Mouse (Mus musculus): ENCODE data around the gene Asb11. TPM values are rescaled to one million over a fixed set of nuclear protein-coding genes. Genes with fewer than 3 reads are reported as not detected.

The Asb11 gene
- total RNA-seq (2023) = 0.32 TPM

DNA sequence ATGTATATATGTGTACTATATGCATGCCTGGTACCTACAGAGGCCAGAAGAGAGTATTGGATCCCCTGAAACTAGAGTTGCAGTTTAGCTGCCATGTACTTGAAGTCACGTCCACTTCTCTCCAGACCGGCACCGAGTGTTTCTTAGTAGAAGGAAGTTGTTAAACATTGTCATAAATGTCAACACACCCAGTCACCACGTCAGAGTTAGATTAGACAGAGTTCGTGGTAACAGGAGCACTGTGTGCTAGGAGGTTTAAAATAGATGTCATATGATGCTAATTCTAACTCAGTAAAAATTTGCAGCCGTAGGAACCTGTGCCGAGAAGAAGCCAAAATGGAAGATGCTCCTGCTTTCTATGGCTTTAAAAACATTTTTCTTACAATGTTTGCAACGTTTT is at the start of gene Asb11:
TSS of gene Asb11 (plus strand) at position 286 of the 400 bp plus-strand sequence.

DNA sequence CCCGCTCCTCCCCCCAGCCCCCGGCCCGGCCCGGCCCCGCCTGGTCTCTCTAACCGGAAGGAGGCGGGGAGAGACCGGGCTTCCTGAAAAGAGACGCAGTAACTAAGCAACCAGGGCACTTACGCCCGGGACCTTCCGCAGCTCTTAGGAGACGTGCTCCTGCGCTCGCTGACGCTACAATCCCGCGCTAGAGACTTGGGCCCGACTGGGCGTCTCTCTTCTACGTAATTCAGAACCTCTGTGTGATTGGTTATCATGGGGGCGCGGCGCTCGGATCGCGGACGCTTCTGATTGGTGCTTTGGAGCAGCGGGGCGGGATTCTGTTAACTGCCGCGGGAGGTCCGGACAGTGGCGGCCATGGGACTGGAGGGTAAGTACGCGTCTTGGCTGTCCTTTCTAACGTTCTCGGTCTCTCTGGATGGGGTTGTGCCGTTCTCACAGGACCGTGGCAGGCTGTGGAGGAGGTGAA is 17.3 kb upstream of the Asb11 start, which contains the start of gene Piga:
TSS of gene Piga (plus strand) at position 317 of the 469 bp plus-strand sequence.

DNA sequence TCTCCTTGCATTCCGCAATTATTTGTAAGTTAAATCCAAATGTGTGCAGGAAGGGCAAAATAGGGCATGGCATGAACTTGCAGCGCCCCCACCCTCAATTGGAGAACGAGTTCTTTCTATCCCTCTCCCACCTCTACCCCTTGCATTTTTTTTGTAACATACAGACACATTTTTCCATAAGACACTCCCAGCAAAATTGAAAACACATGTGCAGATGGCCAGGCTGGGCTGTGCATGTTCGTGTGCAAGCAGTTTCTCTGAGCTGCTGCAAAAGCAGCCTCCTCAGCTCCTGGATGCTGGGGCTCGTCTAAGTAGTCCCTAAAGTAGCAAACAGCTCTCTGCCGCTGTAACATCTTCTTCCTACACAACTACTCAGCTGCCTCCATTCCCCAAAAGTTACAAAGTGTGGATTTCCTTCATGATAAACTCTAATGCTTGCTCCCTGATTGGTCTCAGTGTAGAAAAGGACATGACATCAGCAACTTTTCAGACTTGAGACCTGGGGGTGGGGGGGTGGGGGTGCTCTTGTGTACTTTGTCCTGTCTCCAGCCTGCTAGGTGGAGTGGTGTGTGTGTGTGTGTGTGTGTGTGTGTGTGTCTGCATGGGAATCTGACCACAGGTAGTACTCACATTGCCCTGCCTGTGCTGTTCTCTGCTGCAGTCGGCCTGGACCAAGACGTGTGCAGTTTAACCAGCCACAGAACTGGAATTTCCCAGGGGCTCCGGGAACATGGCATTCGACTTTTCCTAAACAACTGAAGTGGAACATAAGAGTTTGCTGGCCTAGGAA is 69.1 kb downstream of the Asb11 start, which contains the start of gene Asb9:
TSS of gene Asb9 (plus strand) at position 619 of the 790 bp plus-strand sequence.

Other genes starting within 250 kb of the Asb11 start
- not detected for gene Bmx, start 178.8 kb upstream of the Asb11 start, total RNA-seq (2023)
- gene Pir, start 167.6 kb upstream of the Asb11 start, total RNA-seq (2023) = not detected
- gene Vegfd, start 63.6 kb upstream of the Asb11 start, total RNA-seq (2023) = not detected
- 17.4 TPM for gene Piga, start 17.2 kb upstream of the Asb11 start, total RNA-seq (2023)
- not detected for gene Asb9, start 69.3 kb downstream of the Asb11 start, total RNA-seq (2023)

Data from CD4-positive naive resting alpha-beta T cell, adult 76 days (primary cell).